Mouse (Mus musculus) C2C12 (cell line): Measurements from ENCODE around the gene Olfr648. TPM values are rescaled to one million over a fixed set of nuclear protein-coding genes. Genes with fewer than 3 reads are reported as not detected.

Experiments used
- H3K27me3 ChIP-seq: one replicate; pipeline ENCODE4 v1.6.1; 2011; ENCODE audit not compliant: control insufficient read depth, insufficient read depth, insufficient read length
- H3K36me3 ChIP-seq: one replicate; pipeline ENCODE4 v1.6.1; 2011; ENCODE audit not compliant: control insufficient read depth, insufficient read depth
- H3K4me3 ChIP-seq: one replicate; pipeline ENCODE4 v1.5.1; 2011; ENCODE audit warnings: mild to moderate bottlenecking, control low read depth; ENCODE audit not compliant: poor library complexity, insufficient read depth, severe bottlenecking
- H3K79me2 ChIP-seq: one replicate; pipeline ENCODE4 v1.6.1; 2011; ENCODE audit not compliant: control insufficient read depth, insufficient read depth
- H3K79me3 ChIP-seq: one replicate; pipeline ENCODE4 v1.6.1; 2011; ENCODE audit warnings: low read depth, control low read depth
- H3ac ChIP-seq: one replicate; pipeline ENCODE3; 2011; ENCODE audit warnings: low read depth; ENCODE audit not compliant: control insufficient read depth, insufficient read length
- CEBPB ChIP-seq: IDR thresholded peaks from one replicate; pipeline ENCODE4 v1.6.1; 2011; ENCODE audit warnings: low read depth, mild to moderate bottlenecking, control low read depth, moderate library complexity
- CTCF ChIP-seq: IDR thresholded peaks from one replicate; pipeline ENCODE4 v1.5.1; 2011; ENCODE audit not compliant: control insufficient read depth, insufficient read depth, insufficient read length
- FOSL1 ChIP-seq: IDR thresholded peaks from one replicate; pipeline ENCODE4 v1.8.0; 2011; ENCODE audit warnings: mild to moderate bottlenecking, low read length; ENCODE audit not compliant: poor library complexity, insufficient read depth, severe bottlenecking
- MAX ChIP-seq: IDR thresholded peaks from one replicate; pipeline ENCODE4 v1.6.1; 2011; ENCODE audit warnings: mild to moderate bottlenecking, control low read depth
- MYOD1 ChIP-seq: IDR thresholded peaks from one replicate; pipeline ENCODE4 v1.6.1; 2011; ENCODE audit warnings: low read depth; ENCODE audit not compliant: control insufficient read depth, insufficient read length
- MYOG ChIP-seq: IDR thresholded peaks from one replicate; pipeline ENCODE4 v1.6.1; 2011; ENCODE audit not compliant: control insufficient read depth, insufficient read length; ENCODE audit errors: extremely low read depth
- USF1 ChIP-seq: IDR thresholded peaks from one replicate; pipeline ENCODE4 v1.6.1; 2011; ENCODE audit warnings: low read depth, mild to moderate bottlenecking, control low read depth, moderate library complexity
- polyA plus RNA-seq: library from polyadenylated mRNA; unstranded; fragments of >200 nt; fragmentation: generic; extraction: Trizol; gene quantifications from one replicate; pipeline ENCODE4 v1.2.1, GENCODE M21; 2012; ENCODE audit warnings: missing spikeins

Olfr648 gene
- polyA plus RNA-seq, 1 experiment: not detected

DNA sequence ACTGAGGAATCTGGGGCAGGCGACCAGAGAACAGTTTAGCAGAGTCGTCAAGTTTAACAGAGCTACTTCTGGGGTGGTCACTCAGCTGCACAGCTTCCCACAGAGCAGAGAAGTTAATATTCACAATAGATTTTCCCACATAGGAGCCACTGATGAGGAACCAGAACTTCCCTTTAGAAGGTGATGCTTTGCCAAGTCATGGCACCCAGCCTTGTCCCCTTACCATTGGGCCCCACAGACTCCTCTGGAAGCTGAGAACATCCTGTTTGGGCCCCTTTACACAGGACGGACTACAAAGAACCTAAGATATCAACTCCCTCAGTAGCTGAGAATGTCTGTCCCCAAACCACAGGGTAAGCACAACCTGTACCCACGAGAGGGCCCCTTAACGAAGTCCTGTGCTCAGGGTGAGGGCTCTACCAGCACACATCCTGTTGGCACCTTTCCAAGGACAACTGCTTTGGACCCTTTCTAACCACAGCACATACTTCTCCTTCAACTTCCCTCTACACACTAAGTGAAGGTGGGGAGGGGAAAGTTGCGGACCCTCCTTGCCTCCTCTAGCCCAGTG lies 13.5 kb downstream of the Olfr648 start:
- Histone ChIP-seq H3K79me3 (no peaks in the 10 kb centered on the region), H3ac (no peak overlapping the region), H3K36me3 (no peaks in the 10 kb centered on the region), H3K27me3 (no peaks in the 10 kb centered on the region), H3K79me2 (no peaks in the 10 kb centered on the region), H3K4me3 (no peak overlapping the region)
- TF ChIP-seq FOSL1 (no peak), MYOG (no peak), USF1 (no peak), CEBPB (no peak), MYOD1 (no peak), MAX (no peak), CTCF (no peak)

DNA sequence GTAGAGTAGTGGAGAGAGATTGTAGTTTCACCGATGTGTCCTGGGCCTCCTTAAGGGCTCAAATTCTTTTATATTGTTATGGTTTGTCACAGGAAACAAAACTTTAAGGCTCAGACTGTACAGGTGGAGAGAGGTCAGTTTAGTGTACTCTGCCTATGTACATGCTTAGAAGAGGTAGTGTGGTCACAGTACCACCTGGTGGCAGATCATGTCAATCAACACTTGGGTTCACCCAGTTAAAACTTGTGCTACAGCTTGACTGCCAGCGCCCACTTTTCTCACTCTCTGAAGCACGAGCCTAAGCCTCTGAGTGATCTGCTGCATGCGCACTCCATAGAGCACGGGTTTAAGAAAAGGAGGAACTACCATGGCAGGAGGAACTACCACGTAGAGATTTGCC lies 16.1 kb downstream of the Olfr648 start:
- no peaks in the 10 kb centered on the region for H3K79me2 ChIP-seq
- no peak for TF ChIP-seq CTCF
- no peak for TF ChIP-seq MYOD1
- TF ChIP-seq USF1: no peak
- TF ChIP-seq CEBPB: no peak
- TF ChIP-seq MAX: no peak
- no peak for TF ChIP-seq MYOG
- TF ChIP-seq FOSL1: no peak

DNA sequence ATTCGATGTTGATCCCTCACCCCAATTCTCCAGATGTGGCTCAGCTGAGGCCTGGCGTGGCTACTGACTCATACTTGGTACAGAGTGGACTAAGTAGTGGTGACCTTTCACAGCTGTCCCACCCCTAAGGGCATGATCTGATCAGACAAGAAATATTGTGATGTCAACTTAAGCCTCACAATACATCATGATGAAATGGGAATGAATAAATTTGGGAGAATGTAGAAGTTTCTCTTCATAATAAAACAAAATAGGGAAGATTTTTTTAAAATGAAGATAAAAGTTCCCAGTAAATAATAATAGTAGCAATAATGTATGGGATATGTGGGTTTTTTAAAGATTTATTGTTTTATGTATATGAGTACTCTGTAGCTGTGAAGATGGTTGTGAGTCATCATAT lies 32.7 kb downstream of the Olfr648 start, which contains the start of gene Ubqlnl:
Gene Ubqlnl (minus strand): TSS at position 101 of the 400 bp plus-strand sequence.
- Histone ChIP-seq H3K79me2 (no peaks in the 10 kb centered on the region), H3K27me3 (no peaks in the 10 kb centered on the region), H3K4me3 (no peak within 1 kb of the TSS), H3K79me3 (no peaks in the 10 kb centered on the region), H3ac (no peak within 1 kb of the TSS), H3K36me3 (no peaks in the 10 kb centered on the region)
- TF ChIP-seq CEBPB: no peak

More for the DNA sequence above, 16.1 kb downstream of the Olfr648 start:
- Histone ChIP-seq H3K79me3 (no peaks in the 10 kb centered on the region), H3K4me3 (no peak overlapping the region), H3K27me3 (no peaks in the 10 kb centered on the region), H3ac (no peak overlapping the region), H3K36me3 (no peaks in the 10 kb centered on the region)

- Histone ChIP-seq H3K36me3 (no peaks in the 10 kb centered on the region), H3K79me3 (no peaks in the 10 kb centered on the region), H3K27me3 (no peaks in the 10 kb centered on the region), H3K4me3 (no peak within 1 kb of the TSS), H3ac (no peak within 1 kb of the TSS), H3K79me2 (no peaks in the 10 kb centered on the region)
- no peak for TF ChIP-seq MAX
- TF ChIP-seq MYOG: no peak
- TF ChIP-seq CEBPB: no peak
- no peak for TF ChIP-seq MYOD1
- no peak for TF ChIP-seq CTCF
- TF ChIP-seq USF1: no peak
- no peak for TF ChIP-seq FOSL1
Measured at GRCm38 (mm10) chr7:104143179-104143578, 40.0 kb downstream of the Olfr648 start, which contains the start of gene Ubqln3. Ubqln3 (minus strand) TSS chr7:104143279.

- H3K27me3 ChIP-seq: no peaks in the 10 kb centered on the region
- H3K4me3 ChIP-seq: no peak within 1 kb of the TSS
- H3ac ChIP-seq: no peak within 1 kb of the TSS
Measured at GRCm38 (mm10) chr7:104137305-104137704, 45.9 kb downstream of the Olfr648 start, which contains the start of gene Olfr643. Olfr643 (minus strand) TSS chr7:104137405.

GRCm38 (mm10) chr7:104129726-104130125 lies 53.5 kb downstream of the Olfr648 start, which contains the start of gene Ubqln5:
Ubqln5 (minus strand) TSS chr7:104129826.
- Histone ChIP-seq H3ac (no peak within 1 kb of the TSS), H3K36me3 (no peaks in the 10 kb centered on the region)
- TF ChIP-seq MYOD1 (no peak), CTCF (no peak), MYOG (no peak), USF1 (no peak)

More at GRCm38 (mm10) chr7:104137305-104137704, 45.9 kb downstream of the Olfr648 start, which contains the start of gene Olfr643:
- TF ChIP-seq CEBPB (no peak), FOSL1 (no peak), CTCF (no peak), MYOD1 (no peak), USF1 (no peak), MYOG (no peak), MAX (no peak)
- Histone ChIP-seq H3K79me3 (no peaks in the 10 kb centered on the region), H3K79me2 (no peaks in the 10 kb centered on the region), H3K36me3 (no peaks in the 10 kb centered on the region)

More at GRCm38 (mm10) chr7:104129726-104130125, 53.5 kb downstream of the Olfr648 start, which contains the start of gene Ubqln5:
- Histone ChIP-seq H3K79me2 (no peaks in the 10 kb centered on the region), H3K4me3 (no peak within 1 kb of the TSS), H3K79me3 (no peaks in the 10 kb centered on the region), H3K27me3 (no peaks in the 10 kb centered on the region)
